Mouse (Mus musculus): ENCODE data around the gene Synm. TPM values are rescaled to one million over a fixed set of nuclear protein-coding genes. Genes with fewer than 3 reads are reported as not detected.

The Synm gene
- total and polyA plus RNA-seq, 3 experiments, result not detected

Other genes with a start within 250 kb of the Synm start
- gene Lrrc28, start 114.5 kb downstream of the Synm start, total RNA-seq (2012; rRNA removed), result 44.2 and 59.2 TPM in 2 replicates
- gene Lrrc28, start 114.5 kb downstream of the Synm start, total RNA-seq (2014; rRNA removed), result 57.1 and 63.5 TPM in 2 replicates
- 27.9 and 41.6 TPM in 2 replicates for gene Lrrc28, start 114.5 kb downstream of the Synm start, polyA plus RNA-seq (2012; ENCODE audit: insufficient read length, low read depth)
- 0.89 and 1.6 TPM in 2 replicates for gene Ttc23, start 112.3 kb downstream of the Synm start, total RNA-seq (2012; rRNA removed)
- gene Ttc23, start 112.3 kb downstream of the Synm start, total RNA-seq (2014; rRNA removed), result 1.6 and 2.5 TPM in 2 replicates
- gene Ttc23, start 112.3 kb downstream of the Synm start, polyA plus RNA-seq (2012; ENCODE audit: insufficient read length, low read depth), result 0.93 TPM in 2 replicates
- 0.80 and 1.6 TPM in 2 replicates for gene Igf1r, start 193.1 kb upstream of the Synm start, total RNA-seq (2012; rRNA removed)
- gene Igf1r, start 193.1 kb upstream of the Synm start, total RNA-seq (2014; rRNA removed), result 0.19 and 0.47 TPM in 2 replicates
- gene Igf1r, start 193.1 kb upstream of the Synm start, polyA plus RNA-seq (2012; ENCODE audit: insufficient read length, low read depth), result 0.29 and 0.63 TPM in 2 replicates